Mouse (Mus musculus) liver, adult 2 months (tissue): ENCODE measurements at regions not wholly inside any gene's neighbourhood (a gene's known extent, or its start where the extent isn't known, plus 50 kb on each side); places are given as distances from the start of the nearest gene placed in this dataset.

ENCODE experiments used
- DNase-seq: peaks from one replicate; pipeline ENCODE4 v3.0.0-alpha.2; 2011; ENCODE audit warnings: low read depth, low spot score; ENCODE audit errors: extremely low read depth
- H3K27ac ChIP-seq: fragments of 200-500 bp; replicated peaks from 2 replicates; pipeline ENCODE4 v1.5.1; 2012; ENCODE audit warnings: low read depth, mild to moderate bottlenecking, control low read depth, inconsistent platforms, low read length; ENCODE audit not compliant: insufficient read depth
- H3K27me3 ChIP-seq: fragments of 200-500 bp; 2 replicates; pipeline ENCODE4 v1.6.1; 2012; ENCODE audit warnings: mild to moderate bottlenecking, moderate library complexity, low read length, inconsistent platforms; ENCODE audit not compliant: control insufficient read depth, insufficient read depth
- H3K36me3 ChIP-seq: fragments of 200-500 bp; 2 replicates; pipeline ENCODE4 v1.6.1; 2012; ENCODE audit warnings: low read length, inconsistent platforms; ENCODE audit not compliant: control insufficient read depth, insufficient read depth
- H3K4me1 ChIP-seq: fragments of 200-500 bp; 2 replicates; pipeline ENCODE4 v1.6.1; 2011; ENCODE audit warnings: low read length; ENCODE audit not compliant: control insufficient read depth, insufficient read depth
- H3K4me3 ChIP-seq: fragments of 200-500 bp; 2 replicates; pipeline ENCODE4 v1.5.1; 2011; ENCODE audit warnings: low read depth, mild to moderate bottlenecking, control low read depth, low read length, moderate library complexity; ENCODE audit not compliant: insufficient read depth
- H3K79me2 ChIP-seq: fragments of 200-500 bp; 2 replicates; pipeline ENCODE4 v1.6.1; 2012; ENCODE audit warnings: inconsistent platforms, mild to moderate bottlenecking, low read length, moderate library complexity; ENCODE audit not compliant: control insufficient read depth, insufficient read depth
- H3K9ac ChIP-seq: fragments of 200-500 bp; 2 replicates; pipeline ENCODE4 v1.6.1; 2012; ENCODE audit warnings: low read depth, mild to moderate bottlenecking, control low read depth, inconsistent platforms, low read length
- CTCF ChIP-seq: fragments of 200-500 bp; IDR thresholded peaks from 2 replicates; pipeline ENCODE4 v1.5.1; 2011; ENCODE audit warnings: low read depth, low read length, control low read depth
- POLR2A ChIP-seq: fragments of 200-500 bp; IDR thresholded peaks from 2 replicates; pipeline ENCODE4 v1.6.1; 2011; ENCODE audit warnings: low read length, control low read depth; ENCODE audit not compliant: insufficient read depth; ENCODE audit errors: extremely low read depth
- WGBS: fragments of 180-500 bp; shearing (Covaris S2); methylation state at CpG from one replicate; pipeline ENCODE4 v1.1.7; 2018; 5-methylcytosine and 5-hydroxymethylcytosine counted together

- Histone ChIP-seq H3K27me3 (no peaks in the 10 kb centered on the region), H3K27ac (peak overlapping the region; percentile 69), H3K4me3 (no peak overlapping the region), H3K79me2 (no peaks in the 10 kb centered on the region), H3K36me3 (no peaks in the 10 kb centered on the region), H3K9ac (peak overlapping the region; percentile 33; the same call in 1 of the 2 replicates), H3K4me1 (peaks cover 25% of the 10 kb centered on the region)
- WGBS = 16% methylated on average over 5 of the region's 5 CpGs
- no peak for TF ChIP-seq POLR2A
- no peak for TF ChIP-seq CTCF
- DNase-seq = no peak
These were observed 143.2 kb upstream of the Irf2bp2 start for GRCm38 (mm10) chr8:126737032-126737431.

GRCm38 (mm10) chr8:126736441-126736962 lies 142.7 kb upstream of the Irf2bp2 start:
- H3K27ac ChIP-seq = peak overlapping the region; percentile 96
- peak; percentile 99 for DNase-seq
- H3K36me3 ChIP-seq = no peaks in the 10 kb centered on the region
- H3K27me3 ChIP-seq = no peaks in the 10 kb centered on the region
- no peaks in the 10 kb centered on the region for H3K79me2 ChIP-seq
- no peak overlapping the region for H3K4me3 ChIP-seq
- TF ChIP-seq CTCF (peak; percentile 49), POLR2A (no peak)
- peaks cover 25% of the 10 kb centered on the region for H3K4me1 ChIP-seq
- peak overlapping the region; percentile 62 for H3K9ac ChIP-seq
- WGBS = 7% methylated on average over 10 of the region's 10 CpGs

GRCm38 (mm10) chr8:126735488-126736440 lies 142.0 kb upstream of the Irf2bp2 start:
- Histone ChIP-seq H3K27ac (peak overlapping the region; percentile 96), H3K9ac (peak overlapping the region; percentile 62), H3K4me3 (no peak overlapping the region), H3K4me1 (peaks cover 25% of the 10 kb centered on the region), H3K27me3 (no peaks in the 10 kb centered on the region), H3K36me3 (no peaks in the 10 kb centered on the region), H3K79me2 (no peaks in the 10 kb centered on the region)
- 10% methylated on average over 25 of the region's 25 CpGs for WGBS
- peak; percentile 97 for DNase-seq
- 0 out of 2 replicates have a peak, but pooled peaks have one; percentile 14 for TF ChIP-seq POLR2A
- TF ChIP-seq CTCF = no peak

- peaks cover 25% of the 10 kb centered on the region for H3K4me1 ChIP-seq
- H3K27me3 ChIP-seq = no peaks in the 10 kb centered on the region
- 0 out of 2 replicates have a peak, but pooled peaks have one; percentile 12 for TF ChIP-seq POLR2A
- no peak for TF ChIP-seq CTCF
- H3K36me3 ChIP-seq = no peaks in the 10 kb centered on the region
- H3K27ac ChIP-seq = peak overlapping the region; percentile 93
- no peaks in the 10 kb centered on the region for H3K79me2 ChIP-seq
- peak; percentile 99 for DNase-seq
- WGBS = 24% methylated on average over 7 of the region's 7 CpGs
- peak overlapping the region; percentile 65 for H3K9ac ChIP-seq
- H3K4me3 ChIP-seq = no peak overlapping the region
These were observed 141.1 kb upstream of the Irf2bp2 start for GRCm38 (mm10) chr8:126734743-126735487.

- no peak for DNase-seq
- 86% methylated on average over 6 of the region's 6 CpGs for WGBS
These were observed 140.0 kb upstream of the Irf2bp2 start for GRCm38 (mm10) chr8:126733779-126734178.

More at GRCm38 (mm10) chr8:126733779-126734178, 140.0 kb upstream of the Irf2bp2 start:
- H3K27ac ChIP-seq = no peak overlapping the region
- H3K9ac ChIP-seq = no peak overlapping the region
- no peaks in the 10 kb centered on the region for H3K36me3 ChIP-seq
- no peaks in the 10 kb centered on the region for H3K79me2 ChIP-seq
- no peak for TF ChIP-seq POLR2A
- TF ChIP-seq CTCF = no peak
- H3K27me3 ChIP-seq = no peaks in the 10 kb centered on the region
- H3K4me1 ChIP-seq = peaks cover 25% of the 10 kb centered on the region
- H3K4me3 ChIP-seq = no peak overlapping the region
